Mouse (Mus musculus): Measurements from ENCODE around the gene Fam184b.
"Not testable (repeated sequence)": the region's sequence is repeated elsewhere in the genome, so short reads cannot be mapped to it uniquely, and the experiment has no call there.

Gene Fam184b

GRCm38 (mm10) chr5:45638806-45639714 is at the start of gene Fam184b:
Fam184b (minus strand) TSS chr5:45639614.
- peak; percentile 40 for DNase-seq (ENCODE audit: low read depth, low spot score)

DNA sequence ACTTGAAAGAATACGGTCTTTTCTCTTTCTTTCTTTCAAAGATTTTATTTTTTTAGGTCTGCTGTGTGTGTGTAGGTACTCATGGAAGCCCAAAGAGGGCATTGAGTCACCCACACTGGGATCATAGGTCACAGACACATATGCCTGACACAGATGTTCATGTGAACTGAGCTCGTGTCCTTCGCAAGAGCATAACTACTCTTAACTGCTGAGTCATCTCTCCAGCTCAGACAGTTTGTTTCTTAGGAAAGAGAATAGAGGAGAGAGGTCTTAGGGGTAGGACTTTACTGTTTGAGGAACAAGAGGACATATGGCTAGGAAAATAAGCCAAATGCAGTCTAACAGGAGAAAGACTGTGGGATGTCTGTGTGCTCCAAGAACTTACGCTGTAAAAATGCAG is 49.7 kb upstream of the Fam184b start:
- DNase-seq (ENCODE audit: low read depth, low spot score) = no peak

DNA sequence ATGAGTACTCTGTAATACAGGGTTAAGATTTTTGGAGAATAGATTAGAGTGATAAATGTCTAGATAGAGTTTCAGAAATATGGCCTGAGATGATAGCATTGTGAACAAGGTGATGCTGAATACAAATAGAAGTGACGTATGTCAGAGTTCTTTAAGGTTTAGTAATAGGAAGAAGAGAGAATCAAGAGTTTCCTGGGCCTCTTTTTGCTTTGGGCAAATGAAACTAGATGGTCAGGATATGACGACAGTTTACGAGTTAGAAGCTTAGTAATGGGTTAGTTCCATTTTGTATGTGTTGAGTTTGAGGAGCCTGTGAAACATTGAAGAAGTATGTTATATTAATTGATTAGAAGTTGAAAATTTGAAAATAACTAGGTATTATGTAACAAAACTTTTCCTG is 46.8 kb upstream of the Fam184b start:
- no peak for DNase-seq (ENCODE audit: low read depth, low spot score)

- DNase-seq (ENCODE audit: low read depth, low spot score) = no peak
These were observed 45.8 kb upstream of the Fam184b start for GRCm38 (mm10) chr5:45685243-45685642.

GRCm38 (mm10) chr5:45683388-45683787 is 44.0 kb upstream of the Fam184b start:
- DNase-seq (ENCODE audit: low read depth, low spot score) = no peak

DNA sequence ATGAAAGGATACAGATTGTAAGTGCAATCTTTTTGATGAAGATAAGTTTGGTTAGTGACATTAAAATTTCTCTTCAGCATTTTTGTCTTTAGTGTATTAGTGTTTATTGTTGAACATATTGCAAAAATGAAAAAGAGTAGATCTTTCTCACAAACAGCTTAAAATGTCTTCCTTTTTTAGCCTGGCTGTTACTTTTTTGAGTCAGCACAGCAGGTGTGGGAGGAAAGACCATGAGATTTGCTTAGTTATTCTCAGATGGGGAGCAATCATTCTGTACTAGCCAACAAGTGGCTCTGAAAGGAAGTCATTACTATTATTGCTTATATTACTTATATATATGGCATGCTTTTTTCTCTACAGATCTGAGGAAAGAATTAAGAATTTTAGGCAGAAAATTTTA is 40.5 kb upstream of the Fam184b start:
- no peak for DNase-seq (ENCODE audit: low read depth, low spot score)

DNA sequence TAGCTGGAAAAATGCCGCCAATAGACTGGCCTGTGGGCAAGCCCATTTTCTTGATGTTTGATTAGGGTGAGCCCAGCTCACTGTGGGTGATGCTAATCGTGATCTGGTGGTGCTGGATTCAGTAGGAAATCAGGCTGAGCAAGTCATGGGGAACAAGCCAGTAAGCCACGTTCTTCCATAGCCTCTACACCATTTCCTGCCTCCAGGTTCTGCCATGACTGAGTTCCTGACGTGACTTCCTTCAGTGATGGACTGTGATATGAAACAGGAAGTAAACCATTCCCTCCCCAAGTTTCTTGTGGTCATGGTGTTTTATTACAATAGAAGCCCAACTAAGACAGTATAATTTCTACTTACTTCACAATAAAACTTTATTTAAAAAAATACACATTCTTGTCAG is 38.2 kb upstream of the Fam184b start:
- DNase-seq (ENCODE audit: low read depth, low spot score) = no peak

DNA sequence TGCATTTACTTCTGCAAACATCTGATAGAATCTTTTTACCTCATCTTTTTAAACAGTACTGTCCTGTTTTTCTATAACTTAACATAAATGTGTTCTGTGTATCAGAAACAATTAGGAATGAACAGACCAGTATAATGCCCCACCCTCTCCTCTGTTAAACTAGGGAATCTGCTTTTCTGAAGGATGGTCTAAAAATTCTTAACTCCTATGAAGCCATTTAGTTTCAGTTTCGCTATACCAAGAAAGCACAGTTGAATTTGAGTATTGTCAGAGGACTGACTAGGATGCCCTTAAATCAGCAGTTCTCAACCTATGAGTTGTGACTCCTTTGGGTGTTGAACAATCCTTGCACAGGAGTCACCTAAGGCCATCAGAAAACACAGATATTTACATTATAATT is 35.6 kb upstream of the Fam184b start:
- DNase-seq (ENCODE audit: low read depth, low spot score) = no peak

GRCm38 (mm10) chr5:45670894-45671494 is 31.6 kb upstream of the Fam184b start:
- DNase-seq (ENCODE audit: low read depth, low spot score) = no peak

DNA sequence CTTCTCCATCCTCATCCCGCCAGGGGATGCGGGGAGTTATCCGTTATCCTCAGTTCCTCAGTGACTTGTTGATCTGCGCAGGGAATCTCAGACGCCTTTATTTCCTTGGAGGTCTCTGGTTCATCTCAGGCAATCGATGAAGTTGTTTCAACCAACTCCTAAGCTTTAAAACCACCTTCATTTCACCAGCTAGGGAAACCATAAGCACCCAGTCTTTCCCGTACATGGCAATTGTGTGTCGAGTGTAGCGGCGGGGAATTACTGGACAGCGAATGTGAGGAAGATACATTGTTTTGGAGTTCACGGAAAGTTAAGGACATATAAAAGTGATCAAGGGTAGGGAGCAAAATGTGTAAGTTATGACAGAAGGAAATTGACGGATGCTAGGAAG is 30.9 kb upstream of the Fam184b start:
- no peak for DNase-seq (ENCODE audit: low read depth, low spot score)

GRCm38 (mm10) chr5:45669598-45670279 is 30.3 kb upstream of the Fam184b start, which contains the start of gene Ncapg:
Ncapg (plus strand) TSS chr5:45669919.
- DNase-seq (ENCODE audit: low read depth, low spot score) = peak; percentile 94

- DNase-seq (ENCODE audit: low read depth, low spot score) = no peak
These were observed 29.8 kb upstream of the Fam184b start for GRCm38 (mm10) chr5:45669234-45669597.

- DNase-seq (ENCODE audit: low read depth, low spot score) = no peak
These were observed 29.4 kb upstream of the Fam184b start for GRCm38 (mm10) chr5:45668831-45669230.

GRCm38 (mm10) chr5:45668324-45668723 is 28.9 kb upstream of the Fam184b start:
- no peak for DNase-seq (ENCODE audit: low read depth, low spot score)

DNA sequence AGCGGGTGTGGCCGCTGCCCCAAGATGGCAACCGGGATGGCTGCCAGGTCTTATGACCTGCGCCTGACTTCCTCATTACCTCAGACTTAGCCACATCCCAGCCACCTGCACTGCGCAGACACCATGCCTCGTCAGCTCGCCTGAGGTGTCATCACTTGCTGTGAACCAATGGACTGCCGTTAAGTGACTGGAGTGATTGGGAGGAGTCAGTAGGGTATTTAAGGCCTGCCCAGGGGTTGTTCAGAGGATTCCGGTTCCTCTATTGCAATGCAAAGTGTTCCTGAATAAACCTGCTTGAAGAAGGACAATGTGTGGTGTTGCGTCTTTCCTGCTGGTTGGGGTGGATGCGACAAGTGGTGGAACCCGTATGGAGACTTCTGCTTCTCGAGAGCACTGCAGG is 19.0 kb upstream of the Fam184b start:
- DNase-seq (ENCODE audit: low read depth, low spot score) = not testable (repeated sequence)

GRCm38 (mm10) chr5:45651026-45651703 is 11.8 kb upstream of the Fam184b start:
- DNase-seq (ENCODE audit: low read depth, low spot score) = no peak

DNA sequence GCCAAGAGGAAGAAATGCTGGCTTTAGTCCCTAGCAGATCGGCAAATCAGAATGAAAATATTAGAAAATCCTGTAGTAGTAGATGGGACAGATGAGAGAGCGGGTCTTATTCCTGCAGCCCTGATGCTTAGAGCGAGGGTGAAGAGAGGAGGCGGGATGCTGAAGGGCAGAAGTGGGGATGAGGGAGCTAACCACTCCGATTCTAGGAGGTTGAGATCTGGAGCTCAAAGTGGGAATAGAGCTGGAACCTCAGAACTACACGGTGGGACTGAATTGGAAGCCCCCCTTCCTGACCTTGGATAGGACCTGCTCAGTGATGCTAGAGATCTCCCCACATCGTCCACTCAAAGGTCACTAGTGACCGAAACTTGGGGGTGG is 290 bp upstream of the Fam184b start:
- peak; percentile 13 for DNase-seq (ENCODE audit: low read depth, low spot score)

- no peak for DNase-seq (ENCODE audit: low read depth, low spot score)
These were observed 1.0 kb downstream of the Fam184b start for GRCm38 (mm10) chr5:45638378-45638777.

- no peak for DNase-seq (ENCODE audit: low read depth, low spot score)
These were observed 9.9 kb downstream of the Fam184b start for GRCm38 (mm10) chr5:45629470-45629869.

GRCm38 (mm10) chr5:45627771-45628170 is 11.6 kb downstream of the Fam184b start:
- no peak for DNase-seq (ENCODE audit: low read depth, low spot score)

DNA sequence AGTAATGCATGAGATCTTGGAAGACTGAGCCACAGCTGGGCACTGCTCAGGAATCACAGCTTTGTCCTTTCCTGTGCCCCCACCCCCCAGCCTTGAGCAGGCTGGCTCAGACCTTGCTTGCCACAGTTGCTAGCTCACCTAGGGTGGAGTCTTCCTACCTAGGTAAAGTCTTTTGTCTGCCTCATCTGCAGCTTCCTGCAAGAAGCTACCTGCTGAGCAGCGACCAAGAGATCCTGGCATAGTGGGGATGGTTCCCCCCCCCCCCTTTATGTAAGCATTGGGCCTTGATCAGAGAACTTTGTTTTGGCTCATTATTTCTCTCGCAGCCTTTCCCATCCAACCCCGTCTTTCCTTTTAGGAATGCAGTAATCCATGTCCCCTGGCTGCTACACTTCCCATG is 17.9 kb downstream of the Fam184b start:
- DNase-seq (ENCODE audit: low read depth, low spot score) = no peak

GRCm38 (mm10) chr5:45599056-45599455 is 40.4 kb downstream of the Fam184b start:
- DNase-seq (ENCODE audit: low read depth, low spot score) = no peak
